Mouse (Mus musculus): ENCODE measurements at regions not wholly inside any gene's neighbourhood (a gene's known extent, or its start where the extent isn't known, plus 50 kb on each side); places are given as distances from the start of the nearest gene placed in this dataset.

- H3K4me1 ChIP-seq (ENCODE audit: control insufficient read depth in 1 of 2, insufficient read depth in 2 of 2, low read length in 2 of 2), result no peaks in the 10 kb centered on the region
- H3K9ac ChIP-seq (ENCODE audit: control insufficient read depth, low read depth, low read length, poor library complexity, severe bottlenecking), result no peak overlapping the region
- no peak overlapping the region for H3K4me3 ChIP-seq (ENCODE audit: control insufficient read depth in 1 of 2, insufficient read depth in 1 of 2, low read depth in 2 of 2, low read length in 2 of 2)
- H3K79me2 ChIP-seq (ENCODE audit: control insufficient read depth, insufficient read depth, low read length, poor library complexity), result no peaks in the 10 kb centered on the region
- no peaks in the 10 kb centered on the region for H3K36me3 ChIP-seq (ENCODE audit: control insufficient read depth in 1 of 2, insufficient read depth in 2 of 2, low read length in 2 of 2)
- H3K9me3 ChIP-seq (replicated peaks; ENCODE audit: insufficient read depth, low read length), result no peaks in the 10 kb centered on the region; the same call in 1 of the 2 replicates
- H3K27me3 ChIP-seq (ENCODE audit: control insufficient read depth in 1 of 2, insufficient read depth in 2 of 2, low read length in 2 of 2), result no peaks in the 10 kb centered on the region
- no peak overlapping the region for H3K27ac ChIP-seq (ENCODE audit: control insufficient read depth, low read depth, low read length)
- TF ChIP-seq ZMIZ1 (IDR thresholded peaks at IDR 0.05; ENCODE audit: low read depth, low read length), result no peak
- no peak for TF ChIP-seq SIN3A (IDR thresholded peaks at IDR 0.05; ENCODE audit: low read length)
- no peak for TF ChIP-seq MAZ (IDR thresholded peaks at IDR 0.05; ENCODE audit: low read depth, low read length)
- TF ChIP-seq POLR2AphosphoS2 (IDR thresholded peaks at IDR 0.05; ENCODE audit: low read length), result no peak
- TF ChIP-seq MYB (IDR thresholded peaks at IDR 0.05; ENCODE audit: low read depth, low read length), result no peak
- TF ChIP-seq UBTF (IDR thresholded peaks at IDR 0.05; ENCODE audit: borderline replicate concordance, insufficient read depth, low read depth, low read length), result no peak
- TF ChIP-seq TCF12 (IDR thresholded peaks at IDR 0.05; ENCODE audit: low read depth, low read length), result no peak
- TF ChIP-seq CHD1 (IDR thresholded peaks at IDR 0.05; ENCODE audit: low read depth, low read length), result no peak
- TF ChIP-seq MXI1 (IDR thresholded peaks at IDR 0.05; ENCODE audit: low read depth, low read length), result no peak
- TF ChIP-seq GABPA (IDR thresholded peaks at IDR 0.05; ENCODE audit: low read depth, low read length), result no peak
- TF ChIP-seq CTCF (IDR thresholded peaks at IDR 0.05 in 2 of 3, conservative IDR thresholded peaks at IDR 0.05 in 1 of 3; ENCODE audit: control insufficient read depth in 1 of 3, insufficient read depth in 1 of 3, low read depth in 2 of 3, low read length in 3 of 3, poor library complexity in 1 of 3, severe bottlenecking in 1 of 3), result no peak
- TF ChIP-seq ZC3H11A (IDR thresholded peaks at IDR 0.05; ENCODE audit: low read depth, low read length), result no peak
- DNase-seq (ENCODE audit: low read depth, low spot score), result no peak
Observed at GRCm38 (mm10) chr5:57396376-57396775, 321.4 kb upstream of the Pcdh7 start.

DNA sequence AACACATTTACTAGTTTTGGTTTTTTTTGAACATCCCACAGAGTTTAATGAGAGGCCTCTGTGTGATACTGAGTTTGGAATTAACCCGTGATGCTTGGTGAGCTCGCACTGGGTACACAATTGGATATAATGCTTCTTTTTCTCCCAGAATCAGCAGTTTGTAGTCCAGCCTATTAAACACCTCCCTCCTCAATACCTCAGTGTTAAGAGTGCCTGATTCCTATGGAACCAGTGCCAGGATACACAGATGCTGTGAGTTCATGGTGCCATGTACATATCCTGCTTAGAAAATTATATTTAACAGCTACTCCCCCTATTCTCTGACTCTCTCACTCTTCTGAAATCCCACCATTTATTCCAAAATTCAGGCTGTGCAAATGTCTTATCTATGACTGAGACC is 299.6 kb upstream of the Pcdh7 start:
- H3K4me1 ChIP-seq (ENCODE audit: control insufficient read depth in 1 of 2, insufficient read depth in 2 of 2, low read length in 2 of 2), result no peaks in the 10 kb centered on the region
- H3K9ac ChIP-seq (ENCODE audit: control insufficient read depth, low read depth, low read length, poor library complexity, severe bottlenecking), result no peak overlapping the region
- no peaks in the 10 kb centered on the region for H3K79me2 ChIP-seq (ENCODE audit: control insufficient read depth, insufficient read depth, low read length, poor library complexity)
- TF ChIP-seq MYB (IDR thresholded peaks at IDR 0.05; ENCODE audit: low read depth, low read length) (no peak), MAX (IDR thresholded peaks at IDR 0.05; ENCODE audit: low read length) (no peak), GABPA (IDR thresholded peaks at IDR 0.05; ENCODE audit: low read depth, low read length) (no peak), USF1 (IDR thresholded peaks at IDR 0.05; ENCODE audit: low read depth, low read length) (no peak), CHD1 (IDR thresholded peaks at IDR 0.05; ENCODE audit: low read depth, low read length) (no peak), MXI1 (IDR thresholded peaks at IDR 0.05; ENCODE audit: low read depth, low read length) (no peak), POLR2AphosphoS5 (IDR thresholded peaks at IDR 0.05; ENCODE audit: borderline replicate concordance, low read depth, low read length) (no peak), JUND (IDR thresholded peaks at IDR 0.05; ENCODE audit: low read depth, low read length) (no peak), CTCF (IDR thresholded peaks at IDR 0.05 in 2 of 3, conservative IDR thresholded peaks at IDR 0.05 in 1 of 3; ENCODE audit: control insufficient read depth in 1 of 3, insufficient read depth in 1 of 3, low read depth in 2 of 3, low read length in 3 of 3, poor library complexity in 1 of 3, severe bottlenecking in 1 of 3) (no peak), NRF1 (IDR thresholded peaks at IDR 0.05; ENCODE audit: insufficient read depth, low read depth, low read length, poor library complexity, severe bottlenecking) (no peak), MYC (IDR thresholded peaks at IDR 0.05; ENCODE audit: low read depth, low read length) (no peak), E2F4 (IDR thresholded peaks at IDR 0.05; ENCODE audit: borderline replicate concordance, low read depth, low read length) (no peak), RAD21 (IDR thresholded peaks at IDR 0.05; ENCODE audit: low read depth, low read length) (no peak)
- no peaks in the 10 kb centered on the region for H3K36me3 ChIP-seq (ENCODE audit: control insufficient read depth in 1 of 2, insufficient read depth in 2 of 2, low read length in 2 of 2)
- no peak for DNase-seq (ENCODE audit: low read depth, low spot score)
- H3K9me3 ChIP-seq (replicated peaks; ENCODE audit: insufficient read depth, low read length), result no peaks in the 10 kb centered on the region
- H3K27me3 ChIP-seq (ENCODE audit: control insufficient read depth in 1 of 2, insufficient read depth in 2 of 2, low read length in 2 of 2), result no peaks in the 10 kb centered on the region
- no peak overlapping the region for H3K4me3 ChIP-seq (ENCODE audit: control insufficient read depth in 1 of 2, insufficient read depth in 1 of 2, low read depth in 2 of 2, low read length in 2 of 2)
- no peak overlapping the region for H3K27ac ChIP-seq (ENCODE audit: control insufficient read depth, low read depth, low read length)
